Mouse (Mus musculus): ENCODE measurements around the gene Adk. TPM values are rescaled to one million over a fixed set of nuclear protein-coding genes. Genes with fewer than 3 reads are reported as not detected.

Adk gene
- total RNA-seq (2023) = 82.6 TPM

DNA sequence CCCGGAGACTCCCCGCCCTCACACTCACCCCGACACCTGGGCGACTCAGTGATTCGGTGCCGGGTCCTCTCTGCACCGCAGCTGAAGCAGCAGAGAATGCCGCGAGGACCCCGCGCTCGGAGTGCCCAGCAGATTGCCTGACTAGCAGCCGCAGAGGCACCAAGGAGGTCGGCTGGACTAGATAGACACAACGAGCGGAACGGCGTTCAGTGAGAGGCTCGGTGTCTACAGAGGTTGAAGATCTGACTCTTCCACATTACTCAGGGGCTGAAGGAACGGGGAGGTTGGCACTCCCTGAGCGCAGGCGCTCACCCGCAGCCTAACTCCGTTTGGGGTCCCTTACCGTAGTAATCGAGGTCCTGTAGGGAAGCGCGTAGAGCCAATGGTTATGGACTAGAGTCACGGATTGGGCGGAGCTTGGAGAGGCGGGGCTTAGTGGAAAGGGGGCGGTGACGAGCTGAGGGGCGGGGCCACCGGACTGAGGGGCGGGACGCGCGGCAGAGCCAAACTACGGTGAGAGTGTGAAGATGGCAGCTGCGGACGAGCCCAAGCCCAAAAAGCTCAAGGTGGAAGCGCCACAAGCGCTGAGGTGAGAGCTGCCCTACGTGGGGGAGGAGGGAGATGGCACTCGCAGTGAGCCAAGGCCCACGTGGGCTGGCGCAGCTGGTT lies at the start of gene Adk, which contains the start of gene Ap3m1:
Gene Adk (plus strand): TSS at position 463 of the 669 bp plus-strand sequence.
Gene Ap3m1 (minus strand): TSS at position 397 of the 669 bp plus-strand sequence.

GRCm38 (mm10) chr14:21481231-21481630 lies 428.9 kb downstream of the Adk start, which contains the start of gene Kat6b:
Gene Kat6b (plus strand): TSS chr14:21481434.

Other genes with a start within 250 kb of the Adk start
- gene Plau, start 215.9 kb upstream of the Adk start, total RNA-seq (2023) = 0.44 TPM
- gene Vcl, start 123.2 kb upstream of the Adk start, total RNA-seq (2023) = 4.8 TPM
- 43.6 TPM for gene Ap3m1, start 66 bp upstream of the Adk start, total RNA-seq (2023)

All from CD4-positive naive resting alpha-beta T cell, adult 57 days (primary cell).